Mouse (Mus musculus) embryo, embryonic 10 days (tissue): Measurements from ENCODE around the gene Gm10065.

Experiments
- DNase-seq: peaks from one replicate; pipeline ENCODE4 v3.0.0-alpha.2; 2015; ENCODE audit warnings: low spot score

Gm10065 gene

GRCm38 (mm10) chr13:21435476-21435875, 43.8 kb downstream of the Gm10065 start:
- DNase-seq, result no peak
